Mouse (Mus musculus) E14TG2a.4 (cell line): ENCODE data around the gene 1700022I11Rik.

ENCODE experiments used
- CTCF ChIP-seq: conservative IDR thresholded peaks from 2 replicates; pipeline ENCODE4 v1.5.1; 2014; ENCODE audit warnings: low read length
- NANOG ChIP-seq: IDR thresholded peaks from 2 replicates; pipeline ENCODE4 v1.6.1; 2014; ENCODE audit warnings: borderline replicate concordance, low read length, mixed read lengths
- POU5F1 ChIP-seq: IDR thresholded peaks from 2 replicates; pipeline ENCODE4 v1.6.1; 2014; ENCODE audit warnings: low read length, borderline replicate concordance

- TF ChIP-seq CTCF (peak; percentile 51), POU5F1 (no peak), NANOG (no peak)
Observed at GRCm38 (mm10) chr4:42963480-42963879, 5.9 kb upstream of the 1700022I11Rik start.
